Mouse (Mus musculus) mesoderm, embryonic 11.5 days (tissue): Measurements from ENCODE around the gene Plk1.

Experiments
- DNase-seq: peaks from one replicate; pipeline ENCODE4 v3.0.0-alpha.2; 2012; ENCODE audit warnings: low read depth, low spot score

Plk1 gene

DNA sequence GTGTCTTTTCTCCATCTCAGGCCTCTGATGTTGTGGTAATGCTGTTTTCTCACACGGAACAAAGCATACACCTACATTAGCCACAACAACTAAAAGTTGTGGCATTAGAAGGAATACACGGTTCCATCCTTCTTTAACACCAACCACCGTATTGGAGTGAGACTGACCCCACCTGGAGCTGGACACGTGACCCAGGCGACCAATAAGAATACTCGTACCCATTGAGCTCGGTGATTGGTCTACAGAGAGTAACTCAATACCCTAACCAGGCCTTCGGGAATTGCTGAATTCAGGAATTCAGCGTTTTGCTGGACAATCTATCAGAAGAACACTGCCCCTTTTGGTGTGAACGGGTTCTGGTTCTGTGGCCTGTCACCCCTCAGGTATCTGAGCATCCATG, 31.9 kb downstream of the Plk1 start:
- no peak for DNase-seq

DNA sequence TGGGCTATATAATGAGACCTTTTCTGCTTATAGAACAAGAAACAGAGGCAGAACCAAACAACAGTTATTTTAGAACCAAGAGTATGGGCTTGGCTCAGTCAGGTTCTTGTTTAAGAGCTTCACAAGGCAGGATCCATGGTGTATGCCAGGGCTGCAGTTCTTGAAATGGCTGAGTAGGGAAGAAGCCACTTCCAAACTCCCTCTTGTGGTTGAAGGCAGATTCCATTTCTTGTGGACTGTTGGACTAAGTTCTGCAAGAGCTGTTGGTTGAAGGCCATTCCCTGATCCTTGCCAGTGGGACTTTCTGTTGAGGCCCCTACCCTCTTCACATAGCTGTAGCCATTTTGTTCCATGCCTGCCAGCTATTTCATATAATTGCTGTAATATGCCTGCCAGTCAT, 34.7 kb downstream of the Plk1 start:
- no peak for DNase-seq

DNA sequence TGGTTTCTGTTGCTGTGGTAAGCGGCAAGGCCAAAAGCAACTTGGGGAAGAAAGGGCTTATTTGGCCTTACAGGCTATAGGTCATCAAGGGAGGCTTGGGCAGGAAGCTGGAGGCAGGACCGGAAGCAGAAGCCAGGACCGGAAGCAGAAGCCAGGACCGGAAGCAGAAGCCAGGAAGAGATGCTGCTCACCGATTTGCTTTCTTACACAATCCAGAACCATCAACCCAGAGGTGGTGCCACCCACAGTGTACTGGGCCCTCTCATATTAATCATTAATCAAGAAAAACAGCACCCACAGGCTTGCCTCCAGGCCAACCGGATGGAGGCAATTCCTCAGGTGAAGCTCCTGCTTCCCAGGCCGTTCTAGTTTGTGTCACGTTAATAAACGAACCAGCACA, 37.5 kb downstream of the Plk1 start:
- no peak for DNase-seq

DNA sequence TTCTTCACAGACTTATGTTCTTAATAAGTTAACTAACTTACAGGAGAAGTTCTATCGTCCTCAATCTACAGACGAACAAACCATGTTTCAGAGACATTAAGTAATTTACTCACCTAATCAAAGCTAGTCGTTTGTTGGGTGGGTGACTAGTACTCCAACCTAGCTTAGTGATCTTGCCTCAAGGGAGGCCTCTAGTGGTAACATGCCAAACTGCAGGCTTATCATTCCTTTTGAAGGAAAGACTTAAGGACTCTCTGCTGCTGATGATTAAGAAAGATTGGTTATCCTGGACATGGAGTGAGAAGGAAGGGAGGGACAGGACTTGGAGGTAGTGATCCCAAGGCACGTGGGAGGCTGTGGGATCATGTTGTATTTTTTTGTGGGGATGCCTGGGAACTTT, 38.1 kb downstream of the Plk1 start:
- DNase-seq = peak; percentile 62

DNA sequence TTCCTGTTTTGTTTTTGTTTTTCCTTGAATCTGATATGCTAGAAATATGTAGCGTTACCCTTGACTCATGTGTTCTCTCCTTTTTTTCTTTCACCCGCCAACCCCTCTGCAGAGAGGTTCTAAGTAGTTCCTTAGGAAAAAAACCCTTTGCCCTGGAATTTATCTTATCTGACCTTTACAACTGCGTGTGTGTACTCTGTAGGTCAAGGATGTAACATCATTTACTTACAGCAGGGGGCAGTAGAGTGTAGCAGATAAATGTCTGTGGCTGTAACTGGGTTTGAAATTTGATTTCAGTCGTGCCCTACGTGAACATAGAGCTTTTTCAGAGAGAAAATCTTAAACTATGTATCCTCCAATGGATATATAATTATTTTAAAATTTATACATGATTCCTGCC, 40.1 kb downstream of the Plk1 start:
- peak; percentile 48 for DNase-seq

DNA sequence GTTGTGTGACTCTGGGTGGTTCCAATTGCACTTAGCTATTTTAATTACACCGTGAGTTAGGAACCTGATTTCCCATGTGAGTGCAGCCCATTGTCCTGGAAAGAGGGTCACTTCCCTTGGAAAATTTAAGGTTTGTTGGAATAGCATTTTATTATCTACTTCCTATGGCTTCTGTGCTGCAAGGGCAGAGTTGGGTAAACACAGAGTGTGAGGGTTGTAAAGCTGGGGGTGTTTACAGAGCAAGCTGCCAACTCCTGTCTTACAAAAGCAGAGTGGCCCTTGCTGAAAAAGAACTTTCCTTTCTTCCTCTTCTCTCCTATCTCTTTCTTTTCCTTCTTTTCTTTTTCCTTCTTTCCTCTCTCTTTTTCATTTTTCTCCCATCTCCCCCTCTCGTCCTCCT, 44.7 kb downstream of the Plk1 start:
- no peak for DNase-seq

DNA sequence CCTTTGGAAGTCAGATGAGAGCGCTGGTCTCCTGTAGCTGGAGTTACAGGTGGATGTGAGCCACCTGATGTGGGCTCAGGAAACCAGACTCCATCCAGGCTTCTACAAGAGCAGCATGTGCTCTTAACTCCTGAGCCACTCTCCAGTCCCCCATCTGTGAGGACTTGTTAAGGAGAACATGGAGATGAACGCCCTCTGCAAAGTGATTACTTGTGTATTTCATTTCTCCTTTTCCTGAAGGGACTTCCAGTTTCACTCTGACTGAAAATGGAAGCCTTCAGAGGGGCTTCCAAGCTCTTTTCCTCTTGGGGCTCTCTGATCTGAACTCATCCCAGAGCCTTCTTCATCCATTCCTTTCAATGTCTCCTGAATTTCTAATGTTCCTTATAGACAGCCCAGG, 46.9 kb downstream of the Plk1 start:
- no peak for DNase-seq

DNA sequence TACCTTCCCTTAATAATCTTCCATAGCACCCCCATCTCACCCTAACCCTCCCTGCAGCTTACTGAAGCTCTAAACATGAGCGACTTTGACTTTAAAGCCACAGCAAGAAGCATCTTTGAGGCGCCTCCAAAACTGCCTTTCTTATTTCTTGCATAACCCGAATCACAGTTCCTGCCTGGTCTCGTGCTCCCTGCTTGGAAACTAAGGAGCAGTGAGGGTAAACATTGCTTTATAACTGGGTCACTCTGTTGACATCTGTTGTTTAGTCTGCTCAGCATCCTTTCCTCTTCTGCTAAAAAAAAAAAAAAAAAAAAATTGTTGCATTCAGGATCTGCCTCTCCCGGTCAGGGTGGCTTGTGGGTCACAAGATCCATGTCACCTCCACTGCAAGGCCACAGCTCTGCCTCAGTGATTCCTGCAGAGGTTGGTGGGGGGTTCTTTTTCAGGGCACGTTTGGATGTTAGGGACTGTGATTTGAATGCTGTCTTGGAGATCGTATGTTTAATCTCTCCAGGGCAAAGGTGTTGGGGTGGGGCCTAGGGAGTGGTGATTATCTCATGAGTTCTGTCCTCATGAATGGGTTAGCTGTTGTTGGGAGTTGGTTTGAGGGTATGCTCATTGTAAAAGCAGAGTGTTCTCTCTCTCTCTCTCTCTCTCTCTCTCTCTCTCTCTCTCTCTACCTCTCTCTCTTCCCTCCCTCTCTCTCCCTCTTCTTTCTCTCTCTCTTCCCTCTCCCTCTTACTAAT, 49.2 kb downstream of the Plk1 start:
- DNase-seq = no peak

DNA sequence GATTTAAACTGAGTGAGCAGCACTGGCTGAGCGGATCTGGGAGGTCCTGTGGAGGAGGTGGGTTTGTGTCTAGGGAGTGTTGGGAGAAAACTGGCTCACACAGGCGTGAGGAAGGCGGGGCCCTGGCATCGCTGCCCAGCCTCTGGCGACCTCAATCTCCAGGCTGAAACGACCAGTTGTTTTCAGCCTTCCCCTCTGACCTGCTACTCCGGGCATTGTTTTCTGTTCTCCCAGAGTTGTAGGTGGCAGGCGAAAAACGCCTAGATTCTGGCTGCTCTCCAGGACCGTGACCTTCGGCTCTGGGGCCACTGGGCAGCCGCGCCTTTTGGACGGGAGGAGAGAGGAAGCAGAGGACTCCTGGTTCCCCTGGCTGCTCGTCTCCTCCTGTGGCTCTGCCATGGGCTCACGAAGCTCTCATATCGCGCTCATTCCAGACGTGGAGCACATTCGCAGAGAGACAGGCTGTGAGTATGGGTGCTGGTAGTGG, 60.1 kb downstream of the Plk1 start, which contains the start of gene Chp2:
Chp2 (plus strand) TSS at position 182 of the 487 bp plus-strand sequence.
- no peak for DNase-seq
